Mouse (Mus musculus): Measurements from ENCODE around the gene Gm20509. TPM values are rescaled to one million over a fixed set of nuclear protein-coding genes. Genes with fewer than 3 reads are reported as not detected.
"Not testable (repeated sequence)": the region's sequence is repeated elsewhere in the genome, so short reads cannot be mapped to it uniquely, and the experiment has no call there.

The Gm20509 gene
- total and polyA plus RNA-seq, 2 experiments from 2014 or later: not detected

- ATAC-seq (ENCODE audit: insufficient read depth, low read depth): peak; percentile 30
- 6% methylated on average over 60 of the region's 60 CpGs for WGBS
- no peak for DNase-seq (ENCODE audit: low spot score)
- H3K9me3 ChIP-seq (replicated peaks; ENCODE audit: control insufficient read depth, low read length): no peaks in the 10 kb centered on the region
- peak overlapping the region; percentile 47 for H3K4me3 ChIP-seq (ENCODE audit: low read depth, low read length)
- H3K27me3 ChIP-seq (ENCODE audit: control insufficient read depth, insufficient read depth, low read length): peaks cover 24% of the 10 kb centered on the region
- H3K4me1 ChIP-seq (ENCODE audit: control insufficient read depth, insufficient read depth): peaks cover 9% of the 10 kb centered on the region; the same call in 1 of the 2 replicates
- TF ChIP-seq EP300 (IDR thresholded peaks at IDR 0.05; ENCODE audit: low read depth) (no peak), CTCF (IDR thresholded peaks at IDR 0.05; ENCODE audit: low read depth) (no peak)
- H3K4me2 ChIP-seq (ENCODE audit: low read depth, low read length): peak overlapping the region; percentile 83
- H3K36me3 ChIP-seq (replicated peaks; ENCODE audit: control insufficient read depth, insufficient read depth, low read length): no peaks in the 10 kb centered on the region
- H3K9ac ChIP-seq (replicated peaks; ENCODE audit: low read depth, low read length): peak overlapping the region; percentile 45
- H3K27ac ChIP-seq (ENCODE audit: low read depth): no peak overlapping the region
These were observed 1.0 kb downstream of the Gm20509 start for GRCm38 (mm10) chr9:73103159-73103879.

GRCm38 (mm10) chr9:73103880-73104198 is 1.6 kb downstream of the Gm20509 start:
- TF ChIP-seq EP300 (IDR thresholded peaks at IDR 0.05; ENCODE audit: low read depth) (no peak), CTCF (IDR thresholded peaks at IDR 0.05; ENCODE audit: low read depth) (no peak)
- Histone ChIP-seq H3K4me1 (ENCODE audit: control insufficient read depth, insufficient read depth) (peaks cover 9% of the 10 kb centered on the region; the same call in 1 of the 2 replicates), H3K27me3 (ENCODE audit: control insufficient read depth, insufficient read depth, low read length) (peaks cover 24% of the 10 kb centered on the region), H3K27ac (ENCODE audit: low read depth) (no peak overlapping the region), H3K4me2 (ENCODE audit: low read depth, low read length) (peak overlapping the region; percentile 83), H3K9me3 (replicated peaks; ENCODE audit: control insufficient read depth, low read length) (no peaks in the 10 kb centered on the region), H3K4me3 (ENCODE audit: low read depth, low read length) (peak overlapping the region; percentile 47), H3K36me3 (replicated peaks; ENCODE audit: control insufficient read depth, insufficient read depth, low read length) (no peaks in the 10 kb centered on the region), H3K9ac (replicated peaks; ENCODE audit: low read depth, low read length) (no peak overlapping the region; the same call in 1 of the 2 replicates)
- no peak for DNase-seq (ENCODE audit: low spot score)
- 0 out of 2 replicates have a peak, but pooled peaks have one; percentile 4 for ATAC-seq (ENCODE audit: insufficient read depth, low read depth)
- 40% methylated on average over 5 of the region's 5 CpGs for WGBS

GRCm38 (mm10) chr9:73105141-73105540 is 2.9 kb downstream of the Gm20509 start:
- no peak overlapping the region for H3K4me2 ChIP-seq (ENCODE audit: low read depth, low read length)

GRCm38 (mm10) chr9:73105771-73106170 is 3.5 kb downstream of the Gm20509 start:
- ATAC-seq (ENCODE audit: insufficient read depth, low read depth): no peak
- Histone ChIP-seq H3K4me2 (ENCODE audit: low read depth, low read length) (no peak overlapping the region), H3K36me3 (replicated peaks; ENCODE audit: control insufficient read depth, insufficient read depth, low read length) (no peaks in the 10 kb centered on the region), H3K4me3 (ENCODE audit: low read depth, low read length) (no peak overlapping the region), H3K9ac (replicated peaks; ENCODE audit: low read depth, low read length) (no peak overlapping the region), H3K9me3 (replicated peaks; ENCODE audit: control insufficient read depth, low read length) (no peaks in the 10 kb centered on the region), H3K27me3 (ENCODE audit: control insufficient read depth, insufficient read depth, low read length) (peaks cover 24% of the 10 kb centered on the region), H3K27ac (ENCODE audit: low read depth) (no peak overlapping the region), H3K4me1 (ENCODE audit: control insufficient read depth, insufficient read depth) (peaks cover 9% of the 10 kb centered on the region; the same call in 1 of the 2 replicates)
- no peak for DNase-seq (ENCODE audit: low spot score)
- TF ChIP-seq EP300 (IDR thresholded peaks at IDR 0.05; ENCODE audit: low read depth) (no peak), CTCF (IDR thresholded peaks at IDR 0.05; ENCODE audit: low read depth) (no peak)

More at GRCm38 (mm10) chr9:73105141-73105540, 2.9 kb downstream of the Gm20509 start:
- Histone ChIP-seq H3K27me3 (ENCODE audit: control insufficient read depth, insufficient read depth, low read length) (peaks cover 24% of the 10 kb centered on the region), H3K4me3 (ENCODE audit: low read depth, low read length) (no peak overlapping the region), H3K9me3 (replicated peaks; ENCODE audit: control insufficient read depth, low read length) (no peaks in the 10 kb centered on the region), H3K27ac (ENCODE audit: low read depth) (no peak overlapping the region), H3K9ac (replicated peaks; ENCODE audit: low read depth, low read length) (no peak overlapping the region), H3K4me1 (ENCODE audit: control insufficient read depth, insufficient read depth) (peaks cover 9% of the 10 kb centered on the region; the same call in 1 of the 2 replicates), H3K36me3 (replicated peaks; ENCODE audit: control insufficient read depth, insufficient read depth, low read length) (no peaks in the 10 kb centered on the region)
- DNase-seq (ENCODE audit: low spot score) (no peak), ATAC-seq (ENCODE audit: insufficient read depth, low read depth) (no peak)
- TF ChIP-seq EP300 (IDR thresholded peaks at IDR 0.05; ENCODE audit: low read depth): no peak
- WGBS: 59% methylated on average over 1 of the region's 1 CpGs

- DNase-seq (ENCODE audit: low spot score): peak; percentile 93
- no peak for TF ChIP-seq CTCF (IDR thresholded peaks at IDR 0.05; ENCODE audit: low read depth)
- TF ChIP-seq EP300 (IDR thresholded peaks at IDR 0.05; ENCODE audit: low read depth): no peak
- peak within 1 kb of the TSS; percentile 71 for H3K4me3 ChIP-seq (ENCODE audit: low read depth, low read length)
- no peaks in the 10 kb centered on the region for H3K9me3 ChIP-seq (replicated peaks; ENCODE audit: control insufficient read depth, low read length)
- peaks cover 6% of the 10 kb centered on the region; the same call in 1 of the 2 replicates for H3K4me1 ChIP-seq (ENCODE audit: control insufficient read depth, insufficient read depth)
- peak; percentile 97 for ATAC-seq (ENCODE audit: insufficient read depth, low read depth)
- peak within 1 kb of the TSS; percentile 67 for H3K4me2 ChIP-seq (ENCODE audit: low read depth, low read length)
- H3K27ac ChIP-seq (ENCODE audit: low read depth): peak within 1 kb of the TSS; percentile 73
- H3K36me3 ChIP-seq (replicated peaks; ENCODE audit: control insufficient read depth, insufficient read depth, low read length): peaks cover 27% of the 10 kb centered on the region
- H3K9ac ChIP-seq (replicated peaks; ENCODE audit: low read depth, low read length): peak within 1 kb of the TSS; percentile 77
- 1% methylated on average over 64 of the region's 64 CpGs for WGBS
- H3K27me3 ChIP-seq (ENCODE audit: control insufficient read depth, insufficient read depth, low read length): no peaks in the 10 kb centered on the region
These were observed 10.9 kb downstream of the Gm20509 start, which contains the start of gene Rsl24d1 for GRCm38 (mm10) chr9:73112919-73113906. TSS of gene Rsl24d1 (plus strand) at chr9:73113426.

- not testable (repeated sequence) for H3K9ac ChIP-seq (replicated peaks; ENCODE audit: low read depth, low read length); DNase-seq (ENCODE audit: low spot score); H3K4me3 ChIP-seq (ENCODE audit: low read depth, low read length); ATAC-seq (ENCODE audit: insufficient read depth, low read depth); H3K27ac ChIP-seq (ENCODE audit: low read depth); H3K27me3 ChIP-seq (ENCODE audit: control insufficient read depth, insufficient read depth, low read length); H3K9me3 ChIP-seq (replicated peaks; ENCODE audit: control insufficient read depth, low read length); H3K4me2 ChIP-seq (ENCODE audit: low read depth, low read length); H3K4me1 ChIP-seq (ENCODE audit: control insufficient read depth, insufficient read depth)
- 90% methylated on average over 4 of the region's 6 CpGs for WGBS
- peaks cover 53% of the 10 kb centered on the region for H3K36me3 ChIP-seq (replicated peaks; ENCODE audit: control insufficient read depth, insufficient read depth, low read length)
These were observed 14.4 kb downstream of the Gm20509 start for GRCm38 (mm10) chr9:73116704-73117103.

Measured in heart, postnatal 0 days (tissue).